Mouse (Mus musculus): ENCODE measurements at regions not wholly inside any gene's neighbourhood (a gene's known extent, or its start where the extent isn't known, plus 50 kb on each side); places are given as distances from the start of the nearest gene placed in this dataset.

- 56% methylated on average over 2 of the region's 2 CpGs for WGBS
These were observed 227.1 kb upstream of the Podxl start for GRCm38 (mm10) chr6:31790906-31791305.

DNA sequence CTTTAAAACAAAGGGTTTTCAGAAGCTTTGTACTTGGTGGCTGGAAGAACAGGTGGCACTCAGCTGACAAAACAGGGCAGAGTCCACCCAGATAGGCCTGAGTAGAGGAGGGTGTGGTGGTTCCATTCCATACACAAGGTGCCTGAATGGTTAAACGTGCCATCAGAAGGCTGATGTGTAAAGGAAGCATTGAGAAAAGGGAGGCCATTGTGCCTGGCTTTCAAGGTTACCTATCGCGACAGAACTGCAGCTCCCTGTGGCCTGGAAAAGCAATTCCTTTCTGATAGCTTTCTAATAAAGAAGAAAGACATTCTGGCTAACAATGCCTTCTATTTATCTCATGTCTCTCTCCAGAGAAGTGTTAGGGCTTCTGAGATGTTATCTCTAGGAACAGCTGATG, 213.1 kb upstream of the Podxl start:
- H3K4me2 ChIP-seq, result no peak overlapping the region
- no peak overlapping the region for H3K4me3 ChIP-seq
- no peak overlapping the region for H3K9ac ChIP-seq
- H3K9me3 ChIP-seq, result no peaks in the 10 kb centered on the region
- no peak for ATAC-seq (replicated peaks)
- no peaks in the 10 kb centered on the region for H3K36me3 ChIP-seq (replicated peaks)
- no peaks in the 10 kb centered on the region for H3K4me1 ChIP-seq
- H3K27me3 ChIP-seq (replicated peaks), result no peaks in the 10 kb centered on the region
- no peak overlapping the region for H3K27ac ChIP-seq
- 65% methylated on average over 3 of the region's 3 CpGs for WGBS

More at GRCm38 (mm10) chr6:31790906-31791305, 227.1 kb upstream of the Podxl start:
- ATAC-seq (replicated peaks), result no peak
- Histone ChIP-seq H3K4me1 (no peaks in the 10 kb centered on the region), H3K27me3 (replicated peaks) (no peaks in the 10 kb centered on the region), H3K9me3 (no peaks in the 10 kb centered on the region), H3K36me3 (replicated peaks) (no peaks in the 10 kb centered on the region), H3K4me3 (no peak overlapping the region), H3K4me2 (no peak overlapping the region), H3K9ac (no peak overlapping the region), H3K27ac (no peak overlapping the region)

- H3K4me1 ChIP-seq, result no peaks in the 10 kb centered on the region
- no peak overlapping the region for H3K4me2 ChIP-seq
- 89% methylated on average over 2 of the region's 2 CpGs for WGBS
- H3K36me3 ChIP-seq (replicated peaks), result no peaks in the 10 kb centered on the region
- no peak overlapping the region for H3K9ac ChIP-seq
- ATAC-seq (replicated peaks), result no peak
- H3K9me3 ChIP-seq, result peaks cover 3% of the 10 kb centered on the region; the same call in 1 of the 2 replicates
- H3K27me3 ChIP-seq (replicated peaks), result no peaks in the 10 kb centered on the region
- H3K4me3 ChIP-seq, result no peak overlapping the region
- H3K27ac ChIP-seq, result no peak overlapping the region
These were observed 208.1 kb upstream of the Podxl start for GRCm38 (mm10) chr6:31771916-31772315.

DNA sequence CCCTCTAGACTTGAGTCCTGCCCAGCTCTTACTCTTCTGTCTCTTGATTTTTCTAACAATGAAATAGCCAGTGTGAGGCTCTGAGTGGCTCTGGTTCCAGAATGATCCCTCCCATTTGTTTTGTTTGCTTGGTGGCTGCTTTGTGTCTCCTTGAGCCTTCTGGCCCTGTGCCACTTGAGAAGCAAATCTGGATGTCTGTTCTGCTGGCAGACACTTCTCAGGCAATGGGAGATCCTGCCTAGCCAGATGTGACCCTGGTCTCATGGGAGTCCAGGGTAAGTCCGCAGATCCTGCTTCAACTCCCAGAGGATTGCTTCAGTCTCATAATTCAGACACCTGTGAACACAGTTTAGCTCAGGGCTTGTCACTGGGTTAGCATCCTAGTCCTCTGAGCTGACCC, 181.8 kb upstream of the Podxl start:
- no peak for ATAC-seq (replicated peaks)
- Histone ChIP-seq H3K36me3 (replicated peaks) (no peaks in the 10 kb centered on the region), H3K4me1 (no peaks in the 10 kb centered on the region), H3K9ac (no peak overlapping the region), H3K4me2 (no peak overlapping the region), H3K9me3 (no peaks in the 10 kb centered on the region), H3K27me3 (replicated peaks) (no peaks in the 10 kb centered on the region), H3K4me3 (no peak overlapping the region), H3K27ac (no peak overlapping the region)
- 55% methylated on average over 1 of the region's 1 CpGs for WGBS

- ATAC-seq (replicated peaks), result no peak
- no peaks in the 10 kb centered on the region for H3K4me1 ChIP-seq
- no peak overlapping the region for H3K4me2 ChIP-seq
- no peak overlapping the region for H3K9ac ChIP-seq
- H3K27me3 ChIP-seq (replicated peaks), result no peaks in the 10 kb centered on the region
- no peak overlapping the region for H3K27ac ChIP-seq
- no peak overlapping the region for H3K4me3 ChIP-seq
- no peaks in the 10 kb centered on the region for H3K36me3 ChIP-seq (replicated peaks)
- WGBS, result 81% methylated on average over 4 of the region's 4 CpGs
- no peaks in the 10 kb centered on the region for H3K9me3 ChIP-seq
These were observed 167.6 kb upstream of the Podxl start for GRCm38 (mm10) chr6:31731391-31731790.

DNA sequence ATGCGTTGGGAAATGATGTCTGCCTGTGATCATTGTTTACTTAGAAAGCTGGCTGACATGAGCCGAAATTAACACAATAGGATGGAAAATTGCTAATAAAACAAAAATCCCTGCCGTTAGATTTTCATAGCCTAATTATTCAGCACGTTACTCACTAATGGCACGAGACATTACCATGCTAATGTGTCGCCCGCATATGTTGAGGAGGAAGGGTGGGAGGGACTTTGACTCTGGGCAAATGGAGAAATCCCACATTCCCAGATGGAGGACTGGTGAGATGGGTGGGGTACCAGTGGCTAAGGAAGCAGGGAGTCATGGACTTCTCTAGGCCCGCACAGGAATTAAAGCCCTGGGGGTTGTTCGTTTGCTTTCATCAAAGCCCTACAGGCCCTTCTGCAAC, 155.8 kb upstream of the Podxl start:
- Histone ChIP-seq H3K9me3 (no peaks in the 10 kb centered on the region), H3K27me3 (replicated peaks) (no peaks in the 10 kb centered on the region), H3K36me3 (replicated peaks) (no peaks in the 10 kb centered on the region), H3K4me2 (no peak overlapping the region), H3K4me1 (0 out of 2 replicates have a peak, but pooled peaks cover 7% of the 10 kb centered on the region), H3K4me3 (no peak overlapping the region), H3K9ac (no peak overlapping the region), H3K27ac (no peak overlapping the region)
- no peak for ATAC-seq (replicated peaks)
- 36% methylated on average over 9 of the region's 9 CpGs for WGBS

- no peaks in the 10 kb centered on the region for H3K27me3 ChIP-seq (replicated peaks)
- ATAC-seq (replicated peaks), result no peak
- H3K36me3 ChIP-seq (replicated peaks), result no peaks in the 10 kb centered on the region
- H3K27ac ChIP-seq, result no peak overlapping the region
- H3K4me2 ChIP-seq, result no peak overlapping the region
- no peak overlapping the region for H3K9ac ChIP-seq
- H3K4me1 ChIP-seq, result 0 out of 2 replicates have a peak, but pooled peaks cover 7% of the 10 kb centered on the region
- no peaks in the 10 kb centered on the region for H3K9me3 ChIP-seq
- WGBS, result 62% methylated on average over 4 of the region's 4 CpGs
- no peak overlapping the region for H3K4me3 ChIP-seq
These were observed 155.1 kb upstream of the Podxl start for GRCm38 (mm10) chr6:31718843-31719242.

- peak overlapping the region; percentile 26; the same call in 1 of the 2 replicates for H3K27ac ChIP-seq
- no peak overlapping the region for H3K4me3 ChIP-seq
- no peaks in the 10 kb centered on the region for H3K9me3 ChIP-seq
- H3K36me3 ChIP-seq (replicated peaks), result no peaks in the 10 kb centered on the region
- WGBS, result 21% methylated on average over 12 of the region's 12 CpGs
- 0 out of 2 replicates have a peak, but pooled peaks cover 7% of the 10 kb centered on the region for H3K4me1 ChIP-seq
- no peak overlapping the region for H3K9ac ChIP-seq
- ATAC-seq (replicated peaks), result peak; percentile 67; the same call in 1 of the 2 replicates
- no peak overlapping the region for H3K4me2 ChIP-seq
- no peaks in the 10 kb centered on the region for H3K27me3 ChIP-seq (replicated peaks)
These were observed 153.8 kb upstream of the Podxl start for GRCm38 (mm10) chr6:31717531-31717930.

DNA sequence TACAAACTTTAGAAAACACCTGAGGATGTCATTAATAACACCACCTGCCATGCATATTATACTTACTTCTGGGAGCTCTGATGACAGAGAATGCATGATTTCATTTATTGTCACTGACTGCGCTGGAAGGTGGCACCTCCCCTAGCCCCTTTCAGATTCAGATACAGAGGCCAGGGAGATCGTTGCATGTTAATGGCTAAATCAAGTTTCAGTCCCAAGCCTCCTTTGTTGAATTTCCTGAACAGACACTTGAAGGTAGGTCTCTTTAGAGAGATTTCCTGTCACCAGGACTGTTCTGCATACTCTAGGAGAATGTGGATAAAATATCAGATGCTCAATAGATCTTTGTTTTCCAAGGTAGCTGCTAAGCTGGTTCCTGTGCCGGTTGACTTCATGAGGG, 143.5 kb upstream of the Podxl start:
- Histone ChIP-seq H3K9me3 (no peaks in the 10 kb centered on the region), H3K4me2 (no peak overlapping the region), H3K4me1 (peaks cover 4% of the 10 kb centered on the region), H3K27ac (no peak overlapping the region), H3K36me3 (replicated peaks) (no peaks in the 10 kb centered on the region), H3K4me3 (no peak overlapping the region), H3K27me3 (replicated peaks) (no peaks in the 10 kb centered on the region), H3K9ac (no peak overlapping the region)
- no peak for ATAC-seq (replicated peaks)
- 71% methylated on average over 3 of the region's 3 CpGs for WGBS

GRCm38 (mm10) chr6:31704191-31704590, 140.4 kb upstream of the Podxl start:
- H3K9me3 ChIP-seq, result no peaks in the 10 kb centered on the region
- H3K27ac ChIP-seq, result no peak overlapping the region
- no peak overlapping the region for H3K4me3 ChIP-seq
- no peak overlapping the region for H3K9ac ChIP-seq
- 64% methylated on average over 6 of the region's 6 CpGs for WGBS
- peaks cover 7% of the 10 kb centered on the region for H3K4me1 ChIP-seq
- H3K4me2 ChIP-seq, result no peak overlapping the region
- no peaks in the 10 kb centered on the region for H3K36me3 ChIP-seq (replicated peaks)
- H3K27me3 ChIP-seq (replicated peaks), result no peaks in the 10 kb centered on the region
- no peak for ATAC-seq (replicated peaks)

GRCm38 (mm10) chr6:31702931-31703330, 139.2 kb upstream of the Podxl start:
- ATAC-seq (replicated peaks), result no peak
- WGBS, result 17% methylated on average over 7 of the region's 7 CpGs
- no peak overlapping the region for H3K4me2 ChIP-seq

GRCm38 (mm10) chr6:31695885-31696284, 132.1 kb upstream of the Podxl start:
- no peaks in the 10 kb centered on the region for H3K36me3 ChIP-seq (replicated peaks)
- ATAC-seq (replicated peaks), result no peak
- no peak overlapping the region for H3K4me3 ChIP-seq
- H3K4me1 ChIP-seq, result no peaks in the 10 kb centered on the region
- H3K9ac ChIP-seq, result no peak overlapping the region
- H3K9me3 ChIP-seq, result no peaks in the 10 kb centered on the region
- no peak overlapping the region for H3K4me2 ChIP-seq
- WGBS, result 72% methylated on average over 3 of the region's 3 CpGs
- no peak overlapping the region for H3K27ac ChIP-seq
- H3K27me3 ChIP-seq (replicated peaks), result no peaks in the 10 kb centered on the region

More at GRCm38 (mm10) chr6:31702931-31703330, 139.2 kb upstream of the Podxl start:
- no peak overlapping the region for H3K4me3 ChIP-seq
- H3K27me3 ChIP-seq (replicated peaks), result no peaks in the 10 kb centered on the region
- no peak overlapping the region for H3K9ac ChIP-seq
- no peaks in the 10 kb centered on the region for H3K9me3 ChIP-seq
- no peak overlapping the region for H3K27ac ChIP-seq
- peaks cover 7% of the 10 kb centered on the region for H3K4me1 ChIP-seq
- H3K36me3 ChIP-seq (replicated peaks), result no peaks in the 10 kb centered on the region

DNA sequence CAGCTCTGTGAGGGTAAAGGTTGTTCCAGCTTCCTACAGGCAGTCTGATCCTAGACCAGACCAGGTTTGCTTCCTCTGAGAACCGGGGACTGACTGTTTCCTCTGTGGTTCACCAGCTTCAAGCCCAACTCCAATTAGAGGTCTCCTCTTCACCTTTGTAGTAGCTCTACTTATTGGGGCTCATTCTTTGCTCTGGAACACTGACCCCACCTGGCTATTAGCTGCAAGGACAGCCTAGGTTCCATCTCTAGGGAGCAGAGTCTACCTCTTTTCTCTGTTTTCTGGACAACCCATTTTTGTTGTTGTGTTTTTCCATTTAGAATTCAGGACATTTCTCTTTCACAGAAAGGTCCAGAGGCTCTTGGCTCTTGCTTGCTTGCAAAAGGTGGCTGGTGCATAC, 129.3 kb upstream of the Podxl start:
- Histone ChIP-seq H3K4me2 (no peak overlapping the region), H3K4me3 (no peak overlapping the region), H3K9me3 (no peaks in the 10 kb centered on the region), H3K27me3 (replicated peaks) (no peaks in the 10 kb centered on the region), H3K9ac (no peak overlapping the region), H3K27ac (no peak overlapping the region), H3K4me1 (no peaks in the 10 kb centered on the region), H3K36me3 (replicated peaks) (no peaks in the 10 kb centered on the region)
- ATAC-seq (replicated peaks), result no peak
- WGBS, result 77% methylated on average over 1 of the region's 1 CpGs
